Mouse (Mus musculus) lung, postnatal 4 days (tissue): ENCODE measurements around the gene Tuba1a.
"Not testable (repeated sequence)": the region's sequence is repeated elsewhere in the genome, so short reads cannot be mapped to it uniquely, and the experiment has no call there.

Experiments used
- DNase-seq, 2 experiments: peaks; one replicate each; pipeline ENCODE4 v3.0.0; 2021

The Tuba1a gene

DNA sequence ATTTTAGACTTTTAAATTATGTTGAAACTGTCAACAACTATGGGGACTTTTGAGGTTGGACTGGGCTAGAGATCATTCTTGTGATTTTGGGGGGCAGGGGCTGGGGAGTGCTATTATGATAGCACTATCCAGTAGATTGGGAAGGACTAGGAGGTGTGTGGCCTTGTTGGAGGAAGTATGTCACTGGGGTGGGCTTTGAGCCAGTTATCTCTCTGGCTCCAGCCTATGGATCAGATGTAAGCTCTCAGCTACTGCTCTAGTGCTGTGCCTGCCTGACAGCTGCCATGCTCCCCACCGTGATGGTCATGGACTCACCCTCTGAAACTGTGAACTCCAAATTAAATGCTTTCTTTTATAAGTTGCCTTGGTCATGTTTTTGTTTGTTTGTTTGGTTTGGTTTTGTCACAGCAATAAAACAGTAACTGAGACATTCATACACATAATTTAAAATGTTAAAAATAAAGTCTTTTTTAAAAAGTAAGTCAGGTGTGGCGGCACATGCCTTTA lies 30.4 kb downstream of the Tuba1a start:
- DNase-seq, result no peak

- DNase-seq, result peak in 1 of 2 experiments; percentile 13
Measured at GRCm38 (mm10) chr15:98922581-98922980, 30.9 kb downstream of the Tuba1a start.

GRCm38 (mm10) chr15:98921510-98921909 lies 32.0 kb downstream of the Tuba1a start:
- DNase-seq, result no peak

DNA sequence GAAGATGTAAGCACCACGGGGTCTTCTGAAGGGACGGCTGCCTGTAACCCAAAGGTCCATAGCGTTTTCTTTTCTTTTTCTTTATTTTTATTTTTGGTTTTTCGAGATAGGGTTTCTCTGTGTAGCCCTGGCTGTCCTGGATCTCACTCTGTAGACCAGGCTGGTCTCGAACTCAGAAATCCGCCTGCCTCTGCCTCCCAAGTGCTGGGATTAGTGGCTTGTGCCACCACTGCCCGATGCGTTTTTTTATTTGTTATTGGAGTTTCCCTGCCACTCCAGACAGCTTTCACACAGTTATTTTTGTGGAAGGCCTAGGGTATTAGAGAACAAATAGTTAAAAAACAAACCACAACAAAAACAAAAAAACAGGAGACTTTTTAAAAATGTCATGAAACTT lies 35.0 kb downstream of the Tuba1a start:
- DNase-seq, result not testable (repeated sequence)

DNA sequence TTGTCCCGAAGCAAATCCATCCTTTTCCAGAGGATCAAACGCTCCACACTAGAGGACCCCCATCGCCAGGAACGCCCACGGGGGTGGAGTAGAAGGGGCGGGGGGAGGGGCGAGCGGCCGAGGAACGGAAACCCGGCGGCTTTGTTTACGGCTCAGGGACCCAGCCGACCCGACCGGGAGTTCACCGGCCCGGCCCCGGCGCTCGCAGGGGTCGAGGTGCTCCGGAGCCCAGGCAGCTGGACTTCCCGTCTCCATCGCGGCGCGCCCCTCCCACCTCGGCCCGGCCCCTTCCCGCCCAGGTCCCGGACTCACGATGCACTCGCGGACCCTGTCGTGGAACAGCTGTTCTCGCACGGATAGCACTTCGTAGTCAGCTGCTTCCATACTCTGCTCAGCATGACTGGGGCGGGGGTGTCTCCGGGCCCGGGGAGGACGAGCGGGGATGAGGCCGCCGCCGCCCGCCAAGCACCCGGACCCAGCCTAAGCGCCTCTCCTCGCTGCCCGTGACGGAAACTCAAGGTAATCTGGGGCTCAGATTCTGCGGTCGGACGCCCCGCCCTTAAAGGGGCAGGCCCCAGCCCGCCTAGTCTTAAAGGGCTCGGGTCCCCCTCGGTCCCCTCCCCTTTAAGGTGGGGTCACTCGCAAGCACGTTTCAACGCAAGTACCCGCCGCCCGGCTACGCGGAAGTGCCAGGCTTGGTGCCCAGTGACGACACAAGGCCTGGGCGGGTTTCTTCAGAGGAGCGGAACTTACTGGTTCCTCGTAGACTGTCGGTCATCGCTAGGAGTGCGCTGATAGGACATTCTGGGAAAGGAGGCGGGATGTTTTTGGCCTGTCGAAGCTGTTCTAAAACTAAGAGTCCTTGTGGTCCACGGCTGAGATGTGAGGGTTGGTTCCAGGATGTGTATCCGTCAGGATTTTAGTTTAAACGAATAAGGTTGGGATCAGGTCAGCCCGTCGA lies 35.7 kb downstream of the Tuba1a start, which contains the start of gene Lmbr1l:
TSS of gene Lmbr1l (minus strand) at position 694 of the 961 bp plus-strand sequence.
- peak; percentile 99 to 100 for DNase-seq

DNA sequence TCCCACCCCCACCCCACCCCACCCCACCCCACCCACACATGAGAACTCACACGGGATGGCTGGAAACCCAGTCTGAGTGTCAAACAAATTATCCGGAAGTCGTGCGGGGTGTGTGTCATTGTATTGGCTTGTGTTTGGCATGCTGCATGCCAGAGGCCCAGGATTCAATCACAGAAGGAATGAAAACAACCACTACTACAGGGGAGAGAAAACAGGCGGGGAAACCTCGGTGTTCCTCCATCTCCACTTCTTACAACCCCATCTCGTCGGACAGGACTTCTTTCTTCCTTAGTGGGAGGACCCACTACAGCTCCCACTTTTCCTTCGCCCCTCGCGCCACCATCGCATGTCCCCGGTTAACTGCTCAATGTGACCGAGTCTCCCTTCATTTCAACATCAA lies 36.4 kb downstream of the Tuba1a start:
- peak; percentile 30 to 34 for DNase-seq

DNA sequence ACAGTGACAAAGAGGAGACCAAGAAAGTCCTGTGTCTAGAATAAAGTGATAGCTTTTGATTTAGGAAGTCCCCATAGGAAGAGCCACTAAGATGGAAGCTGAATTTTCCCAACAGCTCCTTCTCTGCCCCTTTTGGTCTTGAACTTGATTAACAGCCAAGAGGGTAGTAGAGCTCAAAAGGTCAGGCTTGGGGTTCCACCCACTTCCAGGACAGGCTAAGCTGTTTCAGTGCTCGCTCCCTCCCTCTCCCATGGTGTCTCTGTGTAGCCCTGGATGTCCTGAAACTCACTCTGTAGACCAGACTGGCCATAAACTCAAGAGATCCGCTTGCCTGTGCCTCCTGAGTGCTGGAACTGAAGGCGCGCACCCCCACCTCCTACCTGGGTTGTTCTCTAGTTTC lies 37.5 kb downstream of the Tuba1a start:
- DNase-seq, result no peak

- DNase-seq, result no peak
Measured at GRCm38 (mm10) chr15:98914903-98915302, 38.6 kb downstream of the Tuba1a start.

DNA sequence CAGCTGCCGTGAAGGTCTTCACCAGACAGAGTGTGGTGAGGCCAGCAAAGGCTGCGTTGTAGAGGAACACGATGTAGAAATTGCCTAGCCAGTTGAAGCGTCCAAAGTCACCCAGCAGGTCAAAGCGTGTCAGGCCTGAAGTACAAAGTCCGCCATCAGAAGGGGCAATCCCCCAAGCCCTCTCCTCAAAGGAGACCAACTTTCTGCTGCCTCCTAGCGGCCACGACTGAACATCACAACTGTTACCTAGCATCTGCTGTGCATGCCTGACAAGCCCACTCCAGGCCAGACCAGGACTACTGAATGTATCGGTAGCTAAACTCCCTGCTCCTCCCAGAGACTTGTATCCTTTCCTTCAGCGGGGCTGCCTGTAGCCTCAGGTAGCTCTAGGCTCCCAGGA lies 48.8 kb downstream of the Tuba1a start:
- peak; percentile 32 to 56 for DNase-seq

- no peak for DNase-seq
Measured at GRCm38 (mm10) chr15:98902600-98902999, 50.9 kb downstream of the Tuba1a start.

DNA sequence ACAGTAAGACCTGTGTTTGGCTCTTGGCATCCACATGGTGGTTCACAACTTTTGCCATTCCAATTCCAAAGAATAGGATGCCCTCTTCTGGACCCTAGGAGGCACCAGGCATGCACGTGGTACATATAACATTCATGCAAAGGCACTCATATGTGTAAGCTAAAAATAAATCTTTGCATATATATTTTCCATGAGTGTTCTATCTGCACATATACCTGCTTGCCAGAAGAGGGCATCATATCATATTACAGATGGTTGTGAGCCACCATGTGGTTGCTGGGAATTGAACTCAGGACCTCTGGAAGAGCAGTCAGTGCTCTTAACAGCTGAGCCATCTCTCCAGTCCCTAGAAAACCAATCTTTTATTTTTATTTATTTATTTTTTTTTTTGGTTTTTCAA lies 52.0 kb downstream of the Tuba1a start:
- DNase-seq, result no peak
